Mouse (Mus musculus) embryonic facial prominence, embryonic 10.5 days (tissue): ENCODE measurements around the gene Arpc1b. TPM values are rescaled to one million over a fixed set of nuclear protein-coding genes. Genes with fewer than 3 reads are reported as not detected.
A peak's percentile ranks its signal among the peaks of the same experiment; 100 is the strongest.
"Not testable (repeated sequence)": the region's sequence is repeated elsewhere in the genome, so short reads cannot be mapped to it uniquely, and the experiment has no call there.

Source experiments
- DNase-seq: peaks from one replicate; pipeline ENCODE4 v3.0.0-alpha.2; 2017; ENCODE audit warnings: low spot score
- H3K27ac ChIP-seq: fragments of 300-500 bp; sonication (generic); replicated peaks from 2 replicates; pipeline ENCODE4 v1.5.1; 2016; ENCODE audit warnings: mild to moderate bottlenecking
- H3K27me3 ChIP-seq: fragments of 300-500 bp; sonication (generic); replicated peaks from 2 replicates; pipeline ENCODE4 v1.6.1; 2016; ENCODE audit warnings: low read depth, mild to moderate bottlenecking; ENCODE audit not compliant: poor library complexity, severe bottlenecking
- H3K36me3 ChIP-seq: fragments of 300-500 bp; sonication (generic); replicated peaks from 2 replicates; pipeline ENCODE4 v1.6.1; 2016; ENCODE audit warnings: mild to moderate bottlenecking, moderate library complexity
- H3K4me1 ChIP-seq: fragments of 300-500 bp; sonication (generic); 2 replicates; pipeline ENCODE4 v1.6.1; 2016
- H3K4me3 ChIP-seq: fragments of 300-500 bp; sonication (generic); 2 replicates; pipeline ENCODE4 v1.5.1; 2016; ENCODE audit warnings: mild to moderate bottlenecking, moderate library complexity
- H3K9me3 ChIP-seq: fragments of 300-500 bp; sonication (generic); 2 replicates; pipeline ENCODE4 v1.6.1; 2016; ENCODE audit warnings: mild to moderate bottlenecking
- WGBS: fragments of 180-500 bp; shearing (Covaris S2); methylation state at CpG from one replicate; pipeline ENCODE4 v1.1.7; 2016; 5-methylcytosine and 5-hydroxymethylcytosine counted together
- polyA plus RNA-seq: library from polyadenylated mRNA; unstranded; fragments of >200 nt; fragmentation: Nextera tagmentation; extraction: Ambion mirVana; gene quantifications from 2 replicates; pipeline ENCODE4 v1.2.1, GENCODE M21; 2016

Arpc1b gene
- polyA plus RNA-seq, 1 experiment from 2014 or later = 97.9 TPM

DNA sequence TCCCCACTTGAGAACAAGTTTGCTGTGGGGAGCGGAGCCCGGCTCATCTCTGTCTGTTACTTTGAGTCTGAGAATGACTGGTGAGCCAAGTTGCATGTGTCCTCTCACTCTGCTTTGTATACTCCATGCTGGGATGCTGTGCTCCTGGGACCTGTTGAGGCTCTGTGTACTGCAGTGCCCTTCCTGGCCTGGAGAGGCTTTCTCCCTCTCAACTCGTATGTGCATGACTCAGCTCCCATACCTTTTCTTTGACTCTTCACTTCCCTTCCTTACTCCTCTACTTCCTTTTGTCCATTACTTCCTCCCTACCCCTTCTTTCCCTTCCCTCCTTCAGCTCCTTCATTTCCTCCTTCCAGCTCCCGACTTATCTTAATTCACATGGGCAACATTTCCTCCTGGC is 17.8 kb upstream of the Arpc1b start:
- Histone ChIP-seq H3K36me3 (peaks cover 100% of the 10 kb centered on the region), H3K27ac (no peak overlapping the region)
- 89% methylated on average over 4 of the region's 4 CpGs for WGBS

DNA sequence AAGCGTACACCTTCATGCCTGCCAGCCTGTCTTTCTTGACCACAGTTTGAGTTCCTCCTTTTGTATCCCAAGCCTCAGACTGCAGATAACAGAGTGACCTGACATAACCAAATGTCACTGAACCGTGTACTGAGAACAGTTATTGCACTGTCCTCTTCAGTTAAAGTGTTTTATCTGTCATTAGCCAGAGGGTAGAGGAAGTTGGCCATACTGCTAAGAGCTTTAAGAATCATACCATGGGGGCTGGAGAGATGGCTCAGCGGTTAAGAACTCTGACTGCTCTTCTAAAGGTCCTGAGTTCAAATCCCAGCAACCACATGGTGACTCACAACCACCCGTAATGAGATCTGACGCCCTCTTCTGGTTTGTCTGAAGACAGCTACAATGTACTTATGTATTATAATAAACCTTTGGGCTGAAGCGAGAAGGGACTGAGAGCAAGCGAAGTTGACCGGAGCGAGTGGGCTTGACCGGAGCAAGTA is 15.6 kb upstream of the Arpc1b start:
- no peaks in the 10 kb centered on the region for H3K9me3 ChIP-seq
- H3K27me3 ChIP-seq = no peaks in the 10 kb centered on the region
- H3K27ac ChIP-seq = no peak overlapping the region
- WGBS = 90% methylated on average over 10 of the region's 10 CpGs
- DNase-seq = no peak
- no peak overlapping the region for H3K4me3 ChIP-seq
- peaks cover 100% of the 10 kb centered on the region for H3K36me3 ChIP-seq
- H3K4me1 ChIP-seq = no peaks in the 10 kb centered on the region

More for the DNA sequence above, 17.8 kb upstream of the Arpc1b start:
- no peaks in the 10 kb centered on the region for H3K9me3 ChIP-seq
- H3K27me3 ChIP-seq = no peaks in the 10 kb centered on the region
- H3K4me3 ChIP-seq = no peak overlapping the region
- H3K4me1 ChIP-seq = no peaks in the 10 kb centered on the region
- DNase-seq = no peak

DNA sequence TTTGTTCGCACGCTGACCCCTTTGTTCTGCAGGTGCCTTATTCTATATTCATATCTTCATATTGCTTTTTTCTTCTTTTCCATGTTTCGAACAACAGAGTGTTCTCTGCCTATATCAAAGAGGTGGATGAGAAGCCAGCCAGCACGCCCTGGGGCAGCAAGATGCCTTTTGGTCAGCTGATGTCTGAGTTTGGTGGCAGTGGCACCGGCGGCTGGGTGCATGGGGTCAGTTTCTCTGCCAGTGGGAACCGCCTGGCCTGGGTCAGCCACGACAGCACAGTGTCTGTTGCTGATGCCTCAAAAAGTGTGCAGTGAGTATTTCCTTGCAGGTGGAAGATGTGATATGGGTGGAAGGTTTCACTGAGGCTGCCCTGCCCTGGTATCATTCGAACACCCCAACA is 13.1 kb upstream of the Arpc1b start:
- DNase-seq = no peak
- no peaks in the 10 kb centered on the region for H3K27me3 ChIP-seq
- no peaks in the 10 kb centered on the region for H3K9me3 ChIP-seq
- no peak overlapping the region for H3K27ac ChIP-seq
- WGBS = 96% methylated on average over 9 of the region's 9 CpGs
- no peaks in the 10 kb centered on the region for H3K4me1 ChIP-seq
- no peak overlapping the region for H3K4me3 ChIP-seq
- H3K36me3 ChIP-seq = peaks cover 100% of the 10 kb centered on the region

DNA sequence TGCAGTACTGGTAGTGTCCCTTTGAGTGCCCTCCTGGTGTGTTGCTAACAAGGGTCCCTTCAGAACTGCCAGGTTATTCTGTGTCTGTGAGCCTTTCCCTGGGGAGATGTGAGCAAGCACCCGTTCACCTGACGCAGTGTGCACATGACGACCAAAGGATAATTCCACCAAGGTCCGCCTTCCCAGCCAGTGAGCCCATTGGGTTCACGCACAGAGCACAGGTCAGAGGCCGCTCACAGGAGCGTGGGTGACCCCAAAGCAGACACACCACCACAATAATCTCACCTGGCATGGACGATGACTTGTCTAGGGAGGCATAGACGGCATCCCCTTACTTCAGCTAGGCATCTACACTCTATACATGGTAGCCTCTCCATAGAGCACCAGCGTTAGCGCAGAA is 12.6 kb upstream of the Arpc1b start:
- H3K4me1 ChIP-seq, H3K27me3 ChIP-seq, H3K4me3 ChIP-seq, DNase-seq, H3K9me3 ChIP-seq, H3K27ac ChIP-seq: not testable (repeated sequence)
- peaks cover 100% of the 10 kb centered on the region for H3K36me3 ChIP-seq
- WGBS = 96% methylated on average over 11 of the region's 11 CpGs

DNA sequence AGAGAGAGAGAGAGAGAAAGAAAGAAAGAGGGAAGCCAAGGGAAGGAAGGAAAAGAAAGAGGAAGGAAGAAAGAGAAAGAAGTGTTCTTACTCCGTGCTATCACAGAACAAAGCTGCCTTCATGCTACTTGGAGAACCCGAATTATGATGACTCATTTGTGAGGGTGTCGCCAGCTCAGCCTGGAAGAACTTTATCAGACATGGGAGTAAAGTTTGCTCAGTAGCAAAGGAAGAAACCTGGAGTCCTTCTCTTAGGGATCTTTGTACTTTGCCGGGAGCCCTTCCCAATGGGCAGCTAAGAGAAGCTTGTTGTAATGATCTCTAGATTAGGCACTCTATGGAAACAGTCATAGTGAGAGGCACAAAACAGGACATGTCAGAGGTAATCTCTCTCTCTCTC is 11.3 kb upstream of the Arpc1b start:
- Histone ChIP-seq H3K27ac (no peak overlapping the region), H3K36me3 (peaks cover 100% of the 10 kb centered on the region), H3K4me1 (no peaks in the 10 kb centered on the region), H3K9me3 (no peaks in the 10 kb centered on the region), H3K27me3 (no peaks in the 10 kb centered on the region), H3K4me3 (no peak overlapping the region)
- 93% methylated on average over 4 of the region's 4 CpGs for WGBS
- DNase-seq = no peak

DNA sequence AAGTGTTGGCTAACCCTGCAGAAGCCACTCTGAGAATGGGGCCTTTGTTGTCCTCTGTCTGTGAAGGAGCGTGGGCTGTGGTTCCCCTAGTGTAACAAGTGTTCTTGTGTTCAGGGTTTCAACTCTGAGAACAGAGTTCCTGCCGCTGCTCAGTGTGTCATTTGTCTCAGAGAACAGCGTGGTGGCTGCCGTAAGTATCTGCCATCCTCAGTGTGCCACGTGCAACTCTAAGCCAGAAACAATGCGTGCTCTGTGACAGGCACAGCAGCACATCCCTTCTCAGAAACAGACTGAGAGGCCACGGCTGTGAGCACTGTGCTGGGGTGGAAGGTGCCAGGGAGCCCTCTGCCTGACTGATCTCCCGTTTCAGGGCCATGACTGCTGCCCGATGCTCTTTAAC is 9.7 kb upstream of the Arpc1b start:
- no peak overlapping the region for H3K27ac ChIP-seq
- no peak overlapping the region for H3K4me3 ChIP-seq
- DNase-seq = no peak
- H3K4me1 ChIP-seq = no peaks in the 10 kb centered on the region
- H3K36me3 ChIP-seq = peaks cover 100% of the 10 kb centered on the region
- no peaks in the 10 kb centered on the region for H3K9me3 ChIP-seq
- WGBS = 53% methylated on average over 9 of the region's 9 CpGs
- H3K27me3 ChIP-seq = no peaks in the 10 kb centered on the region

GRCm38 (mm10) chr5:145105694-145106275 is 8.2 kb upstream of the Arpc1b start:
- 95% methylated on average over 9 of the region's 9 CpGs for WGBS
- H3K27me3 ChIP-seq = no peaks in the 10 kb centered on the region
- no peaks in the 10 kb centered on the region for H3K9me3 ChIP-seq
- peaks cover 100% of the 10 kb centered on the region for H3K36me3 ChIP-seq
- H3K4me1 ChIP-seq = no peaks in the 10 kb centered on the region
- H3K27ac ChIP-seq = no peak overlapping the region
- peak; percentile 7 for DNase-seq
- H3K4me3 ChIP-seq = no peak overlapping the region

GRCm38 (mm10) chr5:145110401-145110800 is 3.6 kb upstream of the Arpc1b start:
- Histone ChIP-seq H3K27ac (no peak overlapping the region), H3K36me3 (peaks cover 57% of the 10 kb centered on the region), H3K4me1 (peaks cover 13% of the 10 kb centered on the region), H3K9me3 (no peaks in the 10 kb centered on the region), H3K27me3 (peaks cover 28% of the 10 kb centered on the region), H3K4me3 (no peak overlapping the region)
- peak; percentile 7 for DNase-seq
- WGBS = 84% methylated on average over 6 of the region's 6 CpGs

GRCm38 (mm10) chr5:145112566-145112965 is 1.4 kb upstream of the Arpc1b start:
- 81% methylated on average over 8 of the region's 8 CpGs for WGBS

DNA sequence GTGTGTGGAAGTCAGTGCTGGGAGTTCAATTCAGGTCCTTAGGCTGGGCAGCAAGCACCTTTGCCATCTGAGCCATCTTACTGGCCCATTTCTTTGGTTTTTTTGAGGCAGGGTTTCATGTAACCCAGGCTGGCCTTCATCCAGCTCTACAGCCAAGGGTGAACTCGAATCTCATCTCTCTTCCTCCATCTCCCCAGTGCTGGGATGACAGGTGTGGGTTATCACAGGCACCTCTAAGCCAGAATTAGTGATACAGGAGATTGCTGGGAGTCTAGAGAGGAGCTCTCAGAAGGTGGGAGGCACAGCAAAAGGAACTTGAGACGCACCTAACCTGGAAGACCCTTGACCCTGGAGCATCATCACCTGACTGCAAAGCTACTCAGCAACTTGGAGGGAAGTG is 599 bp upstream of the Arpc1b start:
- H3K4me1 ChIP-seq = peaks cover 13% of the 10 kb centered on the region
- peaks cover 27% of the 10 kb centered on the region for H3K36me3 ChIP-seq
- H3K27me3 ChIP-seq = peaks cover 35% of the 10 kb centered on the region
- peak overlapping the region; percentile 73; the same call in 1 of the 2 replicates for H3K27ac ChIP-seq
- peak overlapping the region; percentile 67 for H3K4me3 ChIP-seq
- H3K9me3 ChIP-seq = no peaks in the 10 kb centered on the region
- WGBS = 53% methylated on average over 2 of the region's 2 CpGs
- DNase-seq = no peak

More at GRCm38 (mm10) chr5:145112566-145112965, 1.4 kb upstream of the Arpc1b start:
- Histone ChIP-seq H3K27ac (no peak overlapping the region), H3K4me3 (no peak overlapping the region), H3K4me1 (peaks cover 13% of the 10 kb centered on the region), H3K9me3 (no peaks in the 10 kb centered on the region), H3K27me3 (peaks cover 35% of the 10 kb centered on the region), H3K36me3 (peaks cover 36% of the 10 kb centered on the region)
- DNase-seq = no peak

DNA sequence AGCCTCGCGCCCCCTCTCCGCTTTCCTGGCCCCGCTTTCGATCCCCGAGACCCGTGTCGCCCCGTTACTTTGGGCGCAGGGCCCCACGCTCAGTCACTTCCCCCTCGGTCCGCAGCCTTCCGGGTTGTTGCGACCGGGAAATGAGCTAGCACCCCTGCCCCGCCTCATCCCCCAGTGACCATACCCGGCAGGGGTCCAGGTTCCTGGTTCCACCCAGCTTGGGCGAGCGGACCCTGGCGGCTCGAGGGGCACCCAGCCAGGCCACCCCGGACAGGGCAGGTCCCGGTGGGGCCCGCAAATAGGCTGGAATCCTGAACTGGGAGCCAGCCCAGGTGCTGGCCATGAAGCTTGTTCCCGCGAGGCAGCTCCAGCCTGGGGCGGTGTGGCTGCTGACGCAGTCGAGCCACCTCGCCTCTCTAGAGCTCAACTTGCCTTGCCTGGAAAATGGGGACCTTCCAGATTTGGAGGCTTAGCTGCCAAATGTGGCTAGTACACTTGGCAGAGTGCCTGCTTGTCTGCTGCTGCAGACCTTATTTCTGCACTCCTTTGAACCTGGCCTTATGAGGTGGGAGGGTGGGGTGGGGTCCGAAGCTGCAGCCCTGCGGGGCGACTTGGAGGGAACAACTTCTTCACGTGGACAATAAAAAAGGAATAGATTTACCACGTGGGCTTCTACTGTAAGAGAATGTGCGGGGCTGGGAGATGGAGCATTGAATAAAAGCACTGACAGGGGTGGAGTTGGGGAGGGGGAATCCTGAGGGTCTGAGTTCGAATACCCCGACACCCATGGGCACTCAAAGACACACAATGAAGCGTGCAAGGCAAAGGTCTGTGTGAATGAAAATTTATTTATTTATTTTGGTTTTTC is 825 bp downstream of the Arpc1b start:
- Histone ChIP-seq H3K36me3 (peaks cover 15% of the 10 kb centered on the region), H3K9me3 (0 out of 2 replicates have a peak, but pooled peaks cover 4% of the 10 kb centered on the region), H3K4me1 (peaks cover 13% of the 10 kb centered on the region), H3K27me3 (peaks cover 35% of the 10 kb centered on the region), H3K27ac (peak overlapping the region; percentile 73), H3K4me3 (peak overlapping the region; percentile 67)
- 19% methylated on average over 40 of the region's 40 CpGs for whole genome bisulfite sequencing
- peak; percentile 43 for DNase-seq

DNA sequence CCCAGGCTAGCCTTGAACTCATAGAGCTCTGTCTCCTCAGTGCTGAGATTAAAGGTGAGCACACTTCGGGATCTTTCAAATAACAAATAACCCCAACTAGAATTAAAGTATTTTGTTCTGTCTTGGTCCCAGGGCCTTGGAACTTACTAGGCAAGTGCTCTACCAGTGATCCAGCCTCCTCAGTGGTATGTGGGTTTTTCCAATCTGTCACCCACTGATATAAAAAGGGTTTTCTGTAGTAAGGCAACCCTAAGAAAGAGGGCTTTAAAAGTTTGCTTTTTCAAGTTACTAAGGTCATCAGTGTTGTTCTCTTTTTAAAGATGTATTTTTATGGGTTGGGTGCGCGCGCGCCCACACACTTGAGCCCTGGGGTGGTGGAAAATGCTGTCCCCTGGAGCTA is 1.7 kb downstream of the Arpc1b start:
- Histone ChIP-seq H3K4me3 (no peak overlapping the region), H3K4me1 (peaks cover 19% of the 10 kb centered on the region), H3K27me3 (peaks cover 35% of the 10 kb centered on the region), H3K36me3 (peaks cover 6% of the 10 kb centered on the region), H3K9me3 (0 out of 2 replicates have a peak, but pooled peaks cover 4% of the 10 kb centered on the region), H3K27ac (no peak overlapping the region)
- DNase-seq = no peak
- WGBS = 93% methylated on average over 5 of the region's 5 CpGs

DNA sequence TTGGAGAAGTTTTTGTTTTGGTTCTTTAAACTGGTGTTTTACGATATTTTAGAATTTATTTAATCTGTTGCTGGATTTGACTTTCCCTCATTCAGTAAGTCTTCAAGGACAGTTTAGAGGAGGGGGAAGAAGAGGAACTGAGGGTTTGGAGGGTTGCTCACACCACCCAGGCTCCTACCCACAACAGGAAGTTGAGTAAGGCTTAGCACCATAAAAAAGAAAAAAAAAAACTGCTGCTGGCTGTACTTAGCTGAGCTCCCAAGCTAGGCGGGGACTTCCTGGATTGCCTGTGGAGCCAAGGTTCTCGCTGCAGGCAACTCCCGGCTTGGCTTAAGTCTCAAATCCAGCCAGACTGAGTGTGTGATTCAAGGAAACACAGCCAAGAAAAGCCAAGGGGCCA is 2.3 kb downstream of the Arpc1b start:
- H3K4me1 ChIP-seq = peaks cover 24% of the 10 kb centered on the region
- no peak for DNase-seq
- H3K27ac ChIP-seq = no peak overlapping the region
- H3K27me3 ChIP-seq = peaks cover 35% of the 10 kb centered on the region
- 0 out of 2 replicates have a peak, but pooled peaks cover 4% of the 10 kb centered on the region for H3K9me3 ChIP-seq
- H3K4me3 ChIP-seq = peak overlapping the region; percentile 2; the same call in 1 of the 2 replicates
- H3K36me3 ChIP-seq = 0 out of 2 replicates have a peak, but pooled peaks cover 2% of the 10 kb centered on the region
- 48% methylated on average over 4 of the region's 4 CpGs for WGBS
